ENCODE assay signal across 14 mouse cellular contexts in genomic region chr6:54916941-54917340, GRCm38 (mm10).
"Had no signal": no experiment of that assay in that cellular context is flagged by ENCODE, and none has a peak within 500 bp of the region (broad histone marks: within the 10 kb centered on the region; RNA-seq: fewer than 3 reads in every experiment).

No protein-coding gene starts in this region.

- H3K9ac ChIP-seq: heart, embryonic 13.5 days; heart, embryonic 15.5 days; hindbrain, embryonic 12.5 days; hindbrain, embryonic 15.5 days; kidney, embryonic 15.5 days; limb, embryonic 12.5 days; liver, embryonic 13.5 days; liver, embryonic 15.5 days had no signal

- H3K4me1 ChIP-seq: heart, embryonic 13.5 days; heart, embryonic 15.5 days; hindbrain, embryonic 10.5 days; hindbrain, embryonic 12.5 days; hindbrain, embryonic 15.5 days; kidney, embryonic 15.5 days; limb, embryonic 10.5 days; limb, embryonic 12.5 days; liver, embryonic 13.5 days; liver, embryonic 15.5 days had no signal

- H3K4me3 ChIP-seq: gastrocnemius, adult 2 months; heart, embryonic 13.5 days; heart, embryonic 15.5 days; hindbrain, embryonic 10.5 days; hindbrain, embryonic 12.5 days; hindbrain, embryonic 15.5 days; kidney, embryonic 15.5 days; left cerebral cortex, adult 2 months; limb, embryonic 10.5 days; limb, embryonic 12.5 days; liver, embryonic 13.5 days; liver, embryonic 15.5 days had no signal

- H3K36me3 ChIP-seq: heart, embryonic 13.5 days; heart, embryonic 15.5 days; hindbrain, embryonic 10.5 days; hindbrain, embryonic 12.5 days; hindbrain, embryonic 15.5 days; kidney, embryonic 15.5 days; limb, embryonic 10.5 days; limb, embryonic 12.5 days; liver, embryonic 13.5 days; liver, embryonic 15.5 days had no signal

- H3K27ac ChIP-seq: gastrocnemius, adult 2 months; heart, embryonic 13.5 days; heart, embryonic 15.5 days; hindbrain, embryonic 10.5 days; hindbrain, embryonic 12.5 days; hindbrain, embryonic 15.5 days; hindbrain, postnatal 0 days; kidney, embryonic 15.5 days; kidney, postnatal 0 days; left cerebral cortex, adult 2 months; limb, embryonic 10.5 days; limb, embryonic 12.5 days; liver, embryonic 13.5 days; liver, embryonic 15.5 days had no signal

- H3K27me3 ChIP-seq: heart, embryonic 13.5 days; heart, embryonic 15.5 days; hindbrain, embryonic 12.5 days; hindbrain, embryonic 15.5 days; kidney, embryonic 15.5 days; limb, embryonic 12.5 days; liver, embryonic 13.5 days; liver, embryonic 15.5 days had no signal

- H3K9me3 ChIP-seq: heart, embryonic 13.5 days; heart, embryonic 15.5 days; hindbrain, embryonic 10.5 days; hindbrain, embryonic 12.5 days; hindbrain, embryonic 15.5 days; kidney, embryonic 15.5 days; limb, embryonic 10.5 days; limb, embryonic 12.5 days; liver, embryonic 13.5 days; liver, embryonic 15.5 days had no signal

- DNase-seq: liver, embryonic 13.5 days had no signal
